Mouse (Mus musculus) ES-E14 (cell line): ENCODE data around the gene Acox1. TPM values are rescaled to one million over a fixed set of nuclear protein-coding genes. Genes with fewer than 3 reads are reported as not detected.

ENCODE experiments used
- DNase-seq: peaks from one replicate; pipeline ENCODE4 v3.0.0-alpha.2; 2013; ENCODE audit warnings: low read depth, low spot score
- H3K27ac ChIP-seq: 2 replicates; pipeline ENCODE4 v1.5.1; 2012; ENCODE audit warnings: low read depth, mild to moderate bottlenecking, low read length, moderate library complexity, mixed read lengths; ENCODE audit not compliant: poor library complexity, insufficient read depth, severe bottlenecking
- H3K36me3 ChIP-seq: 2 replicates; pipeline ENCODE4 v1.6.1; 2012; ENCODE audit warnings: mild to moderate bottlenecking, low read length, moderate library complexity, mixed read lengths; ENCODE audit not compliant: control insufficient read depth, poor library complexity, insufficient read depth, severe bottlenecking
- H3K4me1 ChIP-seq, 2 experiments: fragments of 150-350 bp in 1 of 2; sonication (generic) in 1 of 2; 2 replicates each; pipeline ENCODE4 v1.6.1; 2012; ENCODE audit warnings: low read length in 2 of 2, mild to moderate bottlenecking in 1 of 2, mixed read lengths in 1 of 2; ENCODE audit not compliant: control insufficient read depth in 2 of 2, insufficient read depth in 2 of 2, poor library complexity in 1 of 2
- H3K4me3 ChIP-seq, 2 experiments: fragments of 150-350 bp in 1 of 2; sonication (generic) in 1 of 2; 2 replicates each; pipeline ENCODE4 v1.5.1; 2012; ENCODE audit warnings: low read length in 2 of 2, low read depth in 1 of 2, mild to moderate bottlenecking in 1 of 2, mixed read lengths in 1 of 2; ENCODE audit not compliant: insufficient read depth in 1 of 2, poor library complexity in 1 of 2, severe bottlenecking in 1 of 2
- H3K9ac ChIP-seq: 2 replicates; pipeline ENCODE4 v1.6.1; 2012; ENCODE audit warnings: low read depth, mild to moderate bottlenecking, low read length, mixed read lengths; ENCODE audit not compliant: poor library complexity, insufficient read depth, severe bottlenecking
- H3K9me3 ChIP-seq: fragments of 150-350 bp; sonication (generic); 2 replicates; pipeline ENCODE4 v1.6.1; 2012; ENCODE audit warnings: low read depth, mild to moderate bottlenecking, low read length; ENCODE audit not compliant: control insufficient read depth, insufficient read depth
- CHD2 ChIP-seq: IDR thresholded peaks from 2 replicates; pipeline ENCODE4 v1.6.1; 2014; ENCODE audit warnings: mild to moderate bottlenecking, low read depth, low read length, inconsistent platforms
- HCFC1 ChIP-seq: IDR thresholded peaks from 2 replicates; pipeline ENCODE4 v1.6.1; 2012; ENCODE audit warnings: low read length, inconsistent platforms, borderline replicate concordance; ENCODE audit not compliant: insufficient read depth
- MAFK ChIP-seq: IDR thresholded peaks from 2 replicates; pipeline ENCODE4 v1.6.1; 2014; ENCODE audit warnings: mild to moderate bottlenecking, low read depth, low read length, inconsistent platforms; ENCODE audit not compliant: insufficient read depth
- ZC3H11A ChIP-seq: IDR thresholded peaks from 2 replicates; pipeline ENCODE4 v1.6.1; 2012; ENCODE audit warnings: low read depth, mild to moderate bottlenecking, inconsistent platforms, low read length, borderline replicate concordance
- ZNF384 ChIP-seq: IDR thresholded peaks from 2 replicates; pipeline ENCODE4 v1.6.1; 2012; ENCODE audit warnings: low read depth, low read length, inconsistent platforms
- in situ Hi-C, 2 experiments: fragments of 600-800 bp; cut with MboI; formaldehyde crosslinking; loops; one replicate each; pipeline ENCODE4 v1.15.1; 2025; ENCODE audit warnings: low sequenced_read_pairs in 2 of 2, inconsistent platforms in 1 of 2; ENCODE audit not compliant: unreplicated experiment in 2 of 2
- total RNA-seq: library from RNA; depleted of rRNA; stranded (reverse); fragments of 300-350 nt; gene quantifications from 2 replicates; pipeline ENCODE4 v1.2.3, GENCODE M21; 2012

Acox1 gene
- total RNA-seq, 1 experiment = 16.5 TPM

GRCm38 (mm10) chr11:116131349-116132170 is 67.3 kb downstream of the Acox1 start:
- Histone ChIP-seq H3K4me3 (peak overlapping the region in 1 of 2 experiments; percentile 71; a peak in 1 of 4 replicates), H3K4me1 (peaks cover 0 to 25% of the 10 kb centered on the region in 2 experiments; a peak in 2 of 4 replicates), H3K36me3 (peaks cover 35% of the 10 kb centered on the region), H3K27ac (no peak overlapping the region), H3K9me3 (no peaks in the 10 kb centered on the region), H3K9ac (no peak overlapping the region)
- in situ Hi-C loops = no loop called here
- no peak for DNase-seq
- TF ChIP-seq ZC3H11A = no peak
- TF ChIP-seq CHD2 = no peak
- no peak for TF ChIP-seq HCFC1
- no peak for TF ChIP-seq ZNF384

DNA sequence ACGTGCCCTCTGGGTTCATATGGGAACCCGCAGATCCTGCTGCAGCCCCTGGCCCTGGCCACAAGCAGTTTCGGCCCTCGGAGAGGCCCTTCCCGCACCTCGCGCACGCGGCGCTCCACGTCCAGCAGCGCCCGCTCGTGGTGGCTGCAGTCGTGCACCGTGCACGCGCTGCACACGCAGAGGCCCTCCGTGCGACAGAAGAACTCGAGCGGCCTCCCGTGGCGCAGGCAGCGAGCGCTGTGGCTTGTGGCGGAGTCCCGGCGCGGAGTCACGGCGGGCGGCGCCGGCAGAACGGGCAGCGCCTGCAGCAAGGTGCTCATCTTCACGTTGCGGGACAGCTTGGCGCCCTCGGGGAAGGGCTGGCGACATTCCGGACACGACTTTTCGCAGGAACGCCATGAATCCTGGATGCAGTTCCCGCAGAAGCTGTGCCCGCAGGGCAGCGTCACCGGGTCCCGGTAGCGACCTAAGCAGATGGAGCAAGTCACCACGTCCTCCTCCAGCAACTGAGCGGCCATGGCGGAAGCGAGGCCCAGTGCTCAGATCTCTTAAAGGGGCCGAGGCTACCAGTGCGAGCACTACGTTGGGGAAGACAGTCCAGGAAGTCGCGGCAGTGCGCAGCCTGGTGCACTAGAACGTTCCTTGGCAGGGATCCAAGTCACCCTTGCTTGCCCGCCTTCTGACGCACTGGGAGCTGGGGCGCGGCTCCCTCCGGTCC is 68.2 kb downstream of the Acox1 start, which contains the start of gene Trim65:
TSS of gene Trim65 (minus strand) at position 641 of the 718 bp plus-strand sequence.
- Histone ChIP-seq H3K4me1 (peaks cover 0 to 20% of the 10 kb centered on the region in 2 experiments; a peak in 1 of 4 replicates), H3K27ac (no peak within 1 kb of the TSS), H3K4me3 (peak within 1 kb of the TSS; percentile 67 to 71), H3K36me3 (peaks cover 27% of the 10 kb centered on the region), H3K9me3 (no peaks in the 10 kb centered on the region), H3K9ac (peak within 1 kb of the TSS; percentile 54)
- no peak for TF ChIP-seq CHD2
- no peak for TF ChIP-seq MAFK
- no peak for TF ChIP-seq HCFC1
- TF ChIP-seq ZNF384 = no peak
- TF ChIP-seq ZC3H11A = no peak
- in situ Hi-C loops = no loop called here
- no peak for DNase-seq

DNA sequence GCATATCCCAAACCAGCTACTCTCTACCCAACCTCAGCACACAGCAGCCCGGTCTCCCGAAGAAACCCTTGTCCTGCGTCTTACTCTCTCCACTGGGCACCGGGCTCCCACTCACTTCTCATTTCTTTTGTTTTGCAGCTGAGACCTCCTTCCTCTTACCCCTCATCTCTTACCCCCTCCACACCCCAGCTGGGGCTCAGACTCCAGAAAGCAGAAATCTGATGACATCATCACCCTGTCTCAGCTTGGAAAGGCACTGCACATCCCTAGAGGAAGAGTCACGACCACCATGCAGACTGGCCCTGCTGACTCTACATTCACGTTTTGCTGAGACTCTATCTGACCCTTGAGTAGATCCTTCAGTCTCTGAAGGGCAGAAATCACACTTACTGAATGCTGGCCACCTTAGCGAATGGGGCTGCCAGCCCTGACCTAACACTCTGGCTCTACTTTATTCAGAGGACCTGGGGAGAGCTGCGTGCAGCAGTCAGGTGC is 68.8 kb downstream of the Acox1 start:
- Histone ChIP-seq H3K9me3 (no peaks in the 10 kb centered on the region), H3K4me3 (peak overlapping the region; percentile 67 to 71), H3K27ac (no peak overlapping the region), H3K4me1 (peaks cover 0 to 20% of the 10 kb centered on the region in 2 experiments; a peak in 1 of 4 replicates), H3K36me3 (peaks cover 27% of the 10 kb centered on the region), H3K9ac (peak overlapping the region; percentile 54; the same call in 1 of the 2 replicates)
- no peak for TF ChIP-seq HCFC1
- no peak for TF ChIP-seq ZNF384
- TF ChIP-seq ZC3H11A = no peak
- TF ChIP-seq MAFK = no peak
- TF ChIP-seq CHD2 = no peak
- no peak for DNase-seq
- in situ Hi-C loops = no loop called here

- no peak for DNase-seq
- Histone ChIP-seq H3K9ac (no peak overlapping the region), H3K36me3 (peaks cover 20% of the 10 kb centered on the region), H3K4me3 (no peak overlapping the region), H3K4me1 (peaks cover 0 to 20% of the 10 kb centered on the region in 2 experiments; a peak in 1 of 4 replicates), H3K27ac (no peak overlapping the region), H3K9me3 (no peaks in the 10 kb centered on the region)
- in situ Hi-C loops = no loop called here
- no peak for TF ChIP-seq CHD2
- TF ChIP-seq ZC3H11A = no peak
These were observed 69.6 kb downstream of the Acox1 start for GRCm38 (mm10) chr11:116129091-116129790.
